Mouse (Mus musculus): ENCODE data around the gene A230050P20Rik.

The A230050P20Rik gene

GRCm38 (mm10) chr9:20894629-20895028 lies 26.2 kb downstream of the A230050P20Rik start:
- DNase-seq (ENCODE audit: low spot score in 2 of 2), result no peak

- DNase-seq (ENCODE audit: low spot score in 2 of 2), result no peak
Observed at GRCm38 (mm10) chr9:20895382-20895781, 26.9 kb downstream of the A230050P20Rik start.

DNA sequence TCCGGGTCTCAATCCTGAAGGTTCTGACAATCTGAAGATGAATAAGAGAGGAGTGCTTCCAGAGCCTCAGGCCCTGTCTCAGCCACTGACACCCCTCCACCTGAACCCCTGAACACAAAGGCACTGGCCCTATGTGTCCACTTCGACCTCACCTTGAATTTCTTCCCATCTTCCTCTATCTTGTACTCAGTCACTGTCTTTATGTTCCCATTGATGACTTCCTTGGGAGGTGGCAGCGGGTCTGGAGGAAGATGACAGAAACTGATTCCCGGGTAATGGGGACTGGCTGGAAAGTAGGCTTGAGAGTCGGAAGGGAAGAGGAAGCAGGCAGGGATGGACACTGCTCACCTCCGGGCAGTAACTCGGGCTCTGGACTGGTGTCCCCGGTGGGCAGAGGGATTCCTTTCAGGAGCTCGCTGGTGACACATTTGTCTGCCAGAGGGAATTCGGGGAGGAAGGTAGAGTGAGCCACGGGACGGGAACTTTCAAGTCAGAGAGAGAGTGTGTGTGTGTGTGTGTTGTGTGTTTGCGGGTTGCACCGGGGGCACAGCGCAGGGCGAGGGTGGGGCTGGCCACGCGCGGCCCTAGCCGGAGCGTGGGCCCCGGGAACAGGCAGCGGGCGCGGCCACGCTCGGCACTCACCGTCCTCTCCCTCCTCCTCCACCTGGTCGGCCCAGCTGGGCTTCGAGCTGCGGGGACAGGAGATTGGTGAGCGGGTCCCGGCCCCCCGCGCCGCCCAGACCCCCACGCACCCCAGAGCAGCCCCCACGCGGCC lies 29.5 kb downstream of the A230050P20Rik start:
- no peak for DNase-seq (ENCODE audit: low spot score in 2 of 2)

DNA sequence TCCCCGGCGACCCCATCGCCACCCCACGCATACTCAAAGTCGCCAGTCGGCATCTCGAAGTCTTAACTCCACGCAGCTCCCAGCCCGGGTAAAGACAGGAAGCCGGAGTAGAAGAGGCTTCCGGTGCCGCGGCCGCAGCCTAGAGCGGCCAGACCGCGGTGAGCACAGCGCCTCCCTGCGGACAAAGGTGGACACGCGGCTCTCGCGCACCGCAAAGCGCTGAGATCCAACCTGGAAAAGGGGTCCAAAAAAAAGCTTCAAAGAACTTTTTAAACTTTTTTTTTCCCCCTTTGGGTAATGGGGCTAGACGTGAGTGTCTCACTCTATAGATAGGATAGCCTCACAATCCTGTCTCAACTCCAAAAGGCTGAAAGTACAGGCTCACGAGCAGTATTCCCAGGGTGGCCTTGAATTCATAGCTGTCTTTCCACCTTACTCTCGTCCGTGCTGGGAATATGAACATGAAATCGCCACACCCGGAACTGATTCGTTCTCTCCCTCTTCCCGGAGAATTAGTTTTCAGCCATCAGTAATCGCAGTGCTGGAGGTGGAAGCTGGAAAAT lies 30.1 kb downstream of the A230050P20Rik start, which contains the start of gene Eif3g:
Gene Eif3g, minus strand, starts transcription at position 113 of the 563 bp plus-strand sequence.
- peak; percentile 75 to 89 for DNase-seq (ENCODE audit: low spot score in 2 of 2)

DNA sequence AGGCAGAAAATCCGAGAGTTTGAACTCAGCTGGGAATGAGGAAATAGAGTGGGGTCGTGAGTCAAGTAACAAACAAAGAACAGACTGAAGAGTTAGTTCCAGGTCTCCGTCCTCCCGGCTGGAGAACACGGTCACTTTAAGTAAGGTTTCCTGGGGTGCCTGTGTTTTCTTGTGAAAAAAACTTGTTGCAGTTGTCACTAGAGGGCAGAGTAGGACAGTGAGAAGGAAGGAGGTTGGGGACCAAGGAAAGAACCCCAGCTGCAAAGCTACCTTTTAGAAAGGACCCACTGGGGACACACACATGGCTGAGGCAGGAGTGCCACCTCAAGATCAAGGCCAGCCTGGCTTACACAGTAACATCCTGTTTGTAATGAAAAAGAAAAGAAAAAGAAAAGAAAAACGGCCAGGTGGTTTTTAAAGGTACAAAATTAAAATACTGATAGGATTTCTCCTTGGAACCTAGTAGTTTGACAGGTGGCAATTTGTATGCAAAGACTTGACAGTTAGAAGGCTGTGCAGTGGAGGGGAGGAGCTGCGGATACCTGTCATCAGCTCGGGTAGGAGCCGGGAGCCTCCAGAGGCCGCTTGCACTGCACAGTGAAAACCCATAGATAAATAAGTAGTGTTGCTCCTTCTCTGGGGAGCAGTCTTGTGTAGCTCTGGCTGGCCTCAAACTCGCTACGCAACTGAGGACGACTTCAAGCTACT lies 33.2 kb downstream of the A230050P20Rik start:
- peak; percentile 47 to 73 for DNase-seq (ENCODE audit: low spot score in 2 of 2)

DNA sequence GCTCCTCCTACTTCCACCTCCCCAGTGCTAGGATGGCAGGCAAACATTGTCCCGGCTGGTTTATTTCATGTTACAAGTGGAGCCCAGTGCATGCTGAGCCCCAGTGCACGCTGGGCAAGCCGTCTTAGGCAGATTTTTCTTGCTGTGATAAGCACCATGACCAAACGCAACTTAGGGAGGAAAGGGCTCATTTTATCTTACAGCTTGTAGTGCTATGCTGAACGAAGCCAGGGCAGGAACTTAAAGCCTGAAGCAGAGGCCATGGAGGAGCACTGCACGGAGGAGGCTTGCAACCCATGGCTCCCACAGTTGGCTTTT lies 33.7 kb downstream of the A230050P20Rik start:
- DNase-seq (ENCODE audit: low spot score in 2 of 2), result no peak

DNA sequence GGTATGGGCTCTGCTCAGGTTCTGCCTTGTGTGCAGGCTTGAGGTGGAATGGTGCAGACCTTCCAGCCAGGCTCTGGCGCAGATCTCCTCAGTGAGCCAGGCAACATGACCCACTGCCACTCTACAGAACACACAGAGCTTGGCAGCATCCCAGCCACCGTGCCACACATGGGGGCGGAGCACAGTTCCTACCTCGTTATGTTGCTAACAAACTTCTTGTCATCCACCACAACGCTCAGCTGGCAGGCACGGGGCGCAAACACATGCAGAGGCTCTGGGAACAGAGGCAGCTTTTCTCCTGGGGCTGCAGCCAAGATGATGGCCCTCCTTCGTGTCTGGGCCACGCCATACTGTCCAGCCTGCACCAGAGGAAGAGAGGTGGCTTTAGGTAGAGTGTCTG lies 41.5 kb downstream of the A230050P20Rik start:
- DNase-seq (ENCODE audit: low spot score in 2 of 2), result no peak

DNA sequence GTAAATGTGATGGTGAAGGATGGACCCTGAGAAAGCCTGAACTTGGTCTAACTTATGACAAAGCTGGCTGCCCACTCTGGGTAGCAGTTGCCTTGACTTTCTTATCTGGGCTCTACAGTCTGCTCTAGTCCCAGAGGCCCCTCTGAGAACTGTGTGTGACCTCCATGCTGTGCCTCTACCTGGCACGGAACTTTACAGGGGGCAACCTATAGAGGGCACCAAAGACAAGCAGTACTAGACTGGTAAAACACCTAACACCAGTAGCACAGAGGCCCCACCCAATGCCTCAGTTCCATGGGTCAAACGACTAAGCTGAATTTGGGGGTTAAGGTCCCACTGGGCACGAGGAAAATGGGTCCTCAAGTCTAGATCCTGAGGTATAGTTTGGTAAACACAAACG lies 47.7 kb downstream of the A230050P20Rik start:
- DNase-seq (ENCODE audit: low spot score in 2 of 2), result peak; percentile 40 to 71

DNA sequence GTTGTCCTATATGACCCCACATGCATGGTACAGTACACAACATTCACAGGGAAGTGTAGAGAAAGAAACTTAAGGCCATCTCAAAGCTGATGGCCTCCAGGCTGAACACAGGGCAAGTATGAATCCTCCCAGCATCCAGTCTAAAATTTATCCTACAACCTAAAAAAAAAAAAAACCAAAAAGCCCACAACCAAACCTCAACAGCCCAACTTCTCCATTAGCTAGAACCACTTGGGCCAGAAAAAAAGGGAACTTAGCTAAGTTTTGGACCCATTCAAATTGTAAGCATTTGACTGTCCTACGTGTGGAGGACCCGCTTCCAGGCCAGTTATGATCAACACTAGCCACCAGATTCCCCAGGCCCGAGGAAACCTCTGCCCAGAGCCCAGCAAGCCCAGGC lies 54.8 kb downstream of the A230050P20Rik start:
- DNase-seq (ENCODE audit: low spot score in 2 of 2), result no peak

All from thymus, postnatal 10 days (tissue).